17 mouse cellular contexts compared by ENCODE assay signal in genomic region chr14:76151011-76151410, GRCm38 (mm10). TPM values are rescaled to one million over a fixed set of nuclear protein-coding genes. Genes with fewer than 3 reads are reported as not detected.
DNase-seq lines count a peak whose midpoint lies in the region; ATAC-seq and TF ChIP-seq lines count a peak whose summit lies in the region.
"Had no signal": no experiment of that assay in that cellular context is flagged by ENCODE, and none has a peak within 500 bp of the region (broad histone marks: within the 10 kb centered on the region; RNA-seq: fewer than 3 reads in every experiment).

No protein-coding gene starts in this region.

- no peaks in the 10 kb centered on the region for H3K9me3 ChIP-seq in heart, postnatal 0 days (replicated peaks; ENCODE audit: control insufficient read depth, low read length)
- H3K9me3 ChIP-seq in heart, embryonic 12.5 days (replicated peaks): no peaks in the 10 kb centered on the region
- 0 out of 2 replicates have a peak, but pooled peaks cover 4% of the 10 kb centered on the region for H3K9me3 ChIP-seq in E14TG2a.4 (ENCODE audit: low read length)
- H3K9me3 ChIP-seq: G1E; heart, embryonic 15.5 days; limb, embryonic 15.5 days had no signal

- no peaks in the 10 kb centered on the region for H3K36me3 ChIP-seq in heart, postnatal 0 days (replicated peaks; ENCODE audit: control insufficient read depth, insufficient read depth, low read length)
- no peaks in the 10 kb centered on the region for H3K36me3 ChIP-seq in heart, embryonic 12.5 days
- H3K36me3 ChIP-seq in E14TG2a.4 (ENCODE audit: insufficient read depth, low read length): no peaks in the 10 kb centered on the region
- H3K36me3 ChIP-seq: G1E; heart, embryonic 15.5 days; limb, embryonic 15.5 days had no signal

- no peak for ATAC-seq in heart, postnatal 0 days (ENCODE audit: insufficient read depth, low read depth)
- ATAC-seq in heart, embryonic 12.5 days (ENCODE audit: insufficient number of reproducible peaks, low FRiP score): no peak
- ATAC-seq: intestine, postnatal 0 days had no signal

- H3K4me1 ChIP-seq in heart, postnatal 0 days (ENCODE audit: control insufficient read depth, insufficient read depth): peaks cover 18% of the 10 kb centered on the region
- peaks cover 26% of the 10 kb centered on the region for H3K4me1 ChIP-seq in heart, embryonic 12.5 days (replicated peaks)
- H3K4me1 ChIP-seq in E14TG2a.4 (replicated peaks; ENCODE audit: low read depth, low read length): peaks cover 52% of the 10 kb centered on the region

- no peak for TF ChIP-seq EP300 in heart, postnatal 0 days (IDR thresholded peaks at IDR 0.05; ENCODE audit: low read depth)

- no peak overlapping the region for H3K4me3 ChIP-seq in heart, postnatal 0 days (ENCODE audit: low read depth, low read length)
- no peak overlapping the region for H3K4me3 ChIP-seq in heart, embryonic 12.5 days
- peak overlapping the region; percentile 94 for H3K4me3 ChIP-seq in E14TG2a.4 (replicated peaks; ENCODE audit: low read length)

- H3K4me2 ChIP-seq in heart, postnatal 0 days (ENCODE audit: low read depth, low read length): no peak overlapping the region
- H3K4me2 ChIP-seq in heart, embryonic 12.5 days: no peak overlapping the region

- H3K27me3 ChIP-seq in heart, postnatal 0 days (ENCODE audit: control insufficient read depth, insufficient read depth, low read length): no peaks in the 10 kb centered on the region
- H3K27me3 ChIP-seq in heart, embryonic 12.5 days (replicated peaks): no peaks in the 10 kb centered on the region
- H3K27me3 ChIP-seq in E14TG2a.4 (ENCODE audit: insufficient read depth, low read length): no peaks in the 10 kb centered on the region
- H3K27me3 ChIP-seq: heart, embryonic 15.5 days; limb, embryonic 15.5 days had no signal

- 76% methylated on average over 2 of the region's 2 CpGs for WGBS in heart, postnatal 0 days
- WGBS in heart, embryonic 12.5 days: 67% methylated on average over 2 of the region's 2 CpGs

- peak; percentile 15 to 21 for DNase-seq in cerebellum, postnatal 14 days
- DNase-seq in cerebellum, adult 11 months: no peak
- DNase-seq in heart, postnatal 0 days (ENCODE audit: low spot score): no peak
- peak; percentile 58 for DNase-seq in R1 (ENCODE audit: low read depth, low spot score)
- DNase-seq in left cerebral cortex, adult 9 months (ENCODE audit: low spot score in 2 of 2): no peak
- DNase-seq in ovary, adult 18-20 months (ENCODE audit: low spot score): no peak
- DNase-seq: adrenal gland, postnatal 36 days; gastrocnemius, postnatal 25 days; kidney, postnatal 25 days; lung, postnatal 36 days; right cerebral cortex, postnatal 25 days had no signal

- no peak for TF ChIP-seq CTCF in heart, postnatal 0 days (IDR thresholded peaks at IDR 0.05; ENCODE audit: low read depth)
- no peak for TF ChIP-seq CTCF in E14TG2a.4 (conservative IDR thresholded peaks at IDR 0.05; ENCODE audit: low read length)

- no peak overlapping the region for H3K9ac ChIP-seq in heart, postnatal 0 days (replicated peaks; ENCODE audit: low read depth, low read length)
- no peak overlapping the region for H3K9ac ChIP-seq in heart, embryonic 12.5 days
- H3K9ac ChIP-seq: limb, embryonic 15.5 days had no signal

- peak overlapping the region; percentile 90; the same call in 1 of the 2 replicates for H3K27ac ChIP-seq in heart, postnatal 0 days (ENCODE audit: low read depth)
- no peak overlapping the region for H3K27ac ChIP-seq in heart, embryonic 12.5 days (ENCODE audit: poor library complexity, severe bottlenecking)
- H3K27ac ChIP-seq: limb, embryonic 15.5 days had no signal

RNA-seq across cellular contexts. Expression of gene Nufip1, which starts 40.3 kb away (rescaled TPM):
- 6.0 and 6.5 TPM in 2 replicates for total RNA-seq in heart, postnatal 0 days (2014; rRNA removed; ENCODE audit: low replicate concordance)
- 5.4 and 6.0 TPM in 2 replicates for polyA plus RNA-seq in heart, postnatal 0 days (2015; fragmentation: Nextera tagmentation; extraction: Ambion mirVana)
- polyA plus RNA-seq in heart, embryonic 12.5 days (2016; fragmentation: Nextera tagmentation; extraction: Ambion mirVana): 10.8 and 11.3 TPM in 2 replicates

RNA-seq across cellular contexts. Expression of gene Gpalpp1, which starts 40.5 kb away (rescaled TPM):
- total RNA-seq in heart, postnatal 0 days (2014; rRNA removed; ENCODE audit: low replicate concordance): 8.8 and 11.4 TPM in 2 replicates
- 5.8 and 6.2 TPM in 2 replicates for polyA plus RNA-seq in heart, postnatal 0 days (2015; fragmentation: Nextera tagmentation; extraction: Ambion mirVana)
- 13.4 and 14.0 TPM in 2 replicates for polyA plus RNA-seq in heart, embryonic 12.5 days (2016; fragmentation: Nextera tagmentation; extraction: Ambion mirVana)

Comparison
In these comparisons a context has a peak if more than half of its experiments do, and no peak if none do; other contexts are left out.
1. DNase-seq: peak in cerebellum, postnatal 14 days (2 of 2) and R1 (single experiment); none in cerebellum, adult 11 months (single experiment), heart, postnatal 0 days (single experiment), left cerebral cortex, adult 9 months (0 of 2) and ovary, adult 18-20 months (single experiment).